Comparison of ENCODE assay signal across 7 mouse cellular contexts in genomic region chr2:140669786-140670185, GRCm38 (mm10). TPM values are rescaled to one million over a fixed set of nuclear protein-coding genes. Genes with fewer than 3 reads are reported as not detected.
A peak's percentile ranks its signal among the peaks of the same experiment; 100 is the strongest.
DNase-seq lines count a peak whose midpoint lies in the region; ATAC-seq lines count a peak whose summit lies in the region.

No protein-coding gene starts in this region.

- peak overlapping the region; percentile 33 for H3K4me3 ChIP-seq in kidney, embryonic 16.5 days (ENCODE audit: low read length)
- peak overlapping the region; percentile 59 for H3K4me3 ChIP-seq in forebrain, embryonic 11.5 days (ENCODE audit: low read depth, low read length)
- peak overlapping the region; percentile 55 for H3K4me3 ChIP-seq in intestine, embryonic 15.5 days (replicated peaks)
- H3K4me3 ChIP-seq in neural tube, embryonic 15.5 days (replicated peaks), result peak overlapping the region; percentile 68

- no peak overlapping the region for H3K27ac ChIP-seq in kidney, embryonic 16.5 days (ENCODE audit: low read length)
- H3K27ac ChIP-seq in forebrain, embryonic 11.5 days (ENCODE audit: low read depth, low read length), result no peak overlapping the region
- H3K27ac ChIP-seq in intestine, embryonic 15.5 days, result no peak overlapping the region
- H3K27ac ChIP-seq in neural tube, embryonic 15.5 days (replicated peaks), result peak overlapping the region; percentile 63; the same call in 1 of the 2 replicates

- 62% methylated on average over 2 of the region's 2 CpGs for WGBS in kidney, embryonic 16.5 days
- 13% methylated on average over 2 of the region's 2 CpGs for WGBS in forebrain, embryonic 11.5 days
- 50% methylated on average over 2 of the region's 2 CpGs for WGBS in intestine, embryonic 15.5 days
- WGBS in neural tube, embryonic 15.5 days, result 34% methylated on average over 2 of the region's 2 CpGs

- no peaks in the 10 kb centered on the region for H3K36me3 ChIP-seq in kidney, embryonic 16.5 days (ENCODE audit: insufficient read depth, low read length)
- no peaks in the 10 kb centered on the region for H3K36me3 ChIP-seq in forebrain, embryonic 11.5 days (ENCODE audit: control insufficient read depth, insufficient read depth, low read length)
- H3K36me3 ChIP-seq in intestine, embryonic 15.5 days, result no peaks in the 10 kb centered on the region
- no peaks in the 10 kb centered on the region for H3K36me3 ChIP-seq in neural tube, embryonic 15.5 days

- no peaks in the 10 kb centered on the region for H3K27me3 ChIP-seq in kidney, embryonic 16.5 days (ENCODE audit: insufficient read depth, low read length)
- no peaks in the 10 kb centered on the region for H3K27me3 ChIP-seq in forebrain, embryonic 11.5 days (ENCODE audit: control insufficient read depth, insufficient read depth, low read length)
- H3K27me3 ChIP-seq in intestine, embryonic 15.5 days (replicated peaks), result no peaks in the 10 kb centered on the region
- no peaks in the 10 kb centered on the region for H3K27me3 ChIP-seq in neural tube, embryonic 15.5 days (replicated peaks)

- peak overlapping the region; percentile 76 for H3K4me2 ChIP-seq in kidney, embryonic 16.5 days (replicated peaks; ENCODE audit: low read depth, low read length)
- peak overlapping the region; percentile 49; the same call in 1 of the 2 replicates for H3K4me2 ChIP-seq in forebrain, embryonic 11.5 days (ENCODE audit: low read depth, low read length, severe bottlenecking)
- H3K4me2 ChIP-seq in intestine, embryonic 15.5 days (replicated peaks), result peak overlapping the region; percentile 61
- H3K4me2 ChIP-seq in neural tube, embryonic 15.5 days, result peak overlapping the region; percentile 64

- DNase-seq in kidney, adult 11 months, result no peak
- no peak for DNase-seq in forebrain, embryonic 11.5 days (ENCODE audit: low spot score)
- DNase-seq in adrenal gland, adult 2 months, result no peak
- DNase-seq in adrenal gland, postnatal 36 days, result no peak

- H3K9ac ChIP-seq in kidney, embryonic 16.5 days (replicated peaks; ENCODE audit: low read length), result no peak overlapping the region
- peak overlapping the region; percentile 56; the same call in 1 of the 2 replicates for H3K9ac ChIP-seq in forebrain, embryonic 11.5 days (ENCODE audit: low read length)
- H3K9ac ChIP-seq in intestine, embryonic 15.5 days, result no peak overlapping the region
- H3K9ac ChIP-seq in neural tube, embryonic 15.5 days (replicated peaks), result peak overlapping the region; percentile 76

- no peak for ATAC-seq in kidney, embryonic 16.5 days (ENCODE audit: low FRiP score, low TSS enrichment)
- no peak for ATAC-seq in forebrain, embryonic 11.5 days (replicated peaks; ENCODE audit: low FRiP score)
- ATAC-seq in intestine, embryonic 15.5 days, result no peak
- ATAC-seq in neural tube, embryonic 15.5 days (ENCODE audit: low FRiP score), result no peak

- no peaks in the 10 kb centered on the region for H3K9me3 ChIP-seq in kidney, embryonic 16.5 days (ENCODE audit: low read length)
- H3K9me3 ChIP-seq in forebrain, embryonic 11.5 days (ENCODE audit: control insufficient read depth, low read length), result no peaks in the 10 kb centered on the region
- no peaks in the 10 kb centered on the region for H3K9me3 ChIP-seq in intestine, embryonic 15.5 days
- H3K9me3 ChIP-seq in neural tube, embryonic 15.5 days (replicated peaks), result no peaks in the 10 kb centered on the region

- H3K4me1 ChIP-seq in kidney, embryonic 16.5 days (ENCODE audit: insufficient read depth, low read length), result peaks cover 22% of the 10 kb centered on the region
- H3K4me1 ChIP-seq in forebrain, embryonic 11.5 days (replicated peaks; ENCODE audit: control insufficient read depth, insufficient read depth, low read length), result peaks cover 6% of the 10 kb centered on the region; the same call in 1 of the 2 replicates
- H3K4me1 ChIP-seq in intestine, embryonic 15.5 days (replicated peaks), result peaks cover 3% of the 10 kb centered on the region; the same call in 1 of the 2 replicates
- peaks cover 22% of the 10 kb centered on the region for H3K4me1 ChIP-seq in neural tube, embryonic 15.5 days

RNA-seq across cellular contexts. Expression of gene Flrt3, which starts 1.5 kb away (rescaled TPM):
- 26.6 and 27.7 TPM in 2 replicates for polyA plus RNA-seq in kidney, embryonic 16.5 days (2015; fragmentation: Nextera tagmentation; extraction: Ambion mirVana)
- 92.2 and 104 TPM in 2 replicates for polyA plus RNA-seq in forebrain, embryonic 11.5 days (2014; fragmentation: Nextera tagmentation; extraction: Ambion mirVana)
- 29.3 TPM in 2 replicates for polyA plus RNA-seq in intestine, embryonic 15.5 days (2015; fragmentation: Nextera tagmentation; extraction: Ambion mirVana)
- 34.5 and 38.4 TPM in 2 replicates for polyA plus RNA-seq in neural tube, embryonic 15.5 days (2015; fragmentation: Nextera tagmentation; extraction: Ambion mirVana)
- total RNA-seq in adrenal gland, adult 2 months (2021), result 1 to 10 TPM; 7.3 to 9.2 TPM
- polyA plus RNA-seq in adrenal gland, adult 2 months (2012; rRNA removed), result 0.28 and 0.29 TPM in 2 replicates
- 1 to 10 TPM; 5.2 to 7.6 TPM for total RNA-seq in adrenal gland, postnatal 36 days (2021)

Comparison
In these comparisons a context has a peak if more than half of its experiments do, and no peak if none do; other contexts are left out.
1. H3K9ac ChIP-seq: peak in forebrain, embryonic 11.5 days (single experiment) and neural tube, embryonic 15.5 days (single experiment); none in kidney, embryonic 16.5 days (single experiment) and intestine, embryonic 15.5 days (single experiment).
2. RNA of gene Flrt3, which starts 1.5 kb away (polyA plus RNA-seq): 92.2 to 104 TPM in forebrain, embryonic 11.5 days, 34.5 to 38.4 TPM in neural tube, embryonic 15.5 days, 29.3 TPM in intestine, embryonic 15.5 days and 26.6 to 27.7 TPM in kidney, embryonic 16.5 days; 0.28 to 0.29 TPM in adrenal gland, adult 2 months; every median in the first group is over 10 times any median in the second.
3. Peak in every context shown above with its lines, with median percentiles within 50 percentile points of each other: H3K4me2 ChIP-seq and H3K4me3 ChIP-seq.